Comparison of ENCODE assay signal across 21 mouse cellular contexts in genomic region chr5:116922059-116922671, GRCm38 (mm10).
DNase-seq lines count a peak whose midpoint lies in the region; ATAC-seq lines count a peak whose summit lies in the region.
"Had no signal": no experiment of that assay in that cellular context is flagged by ENCODE, and none has a peak within 500 bp of the region (broad histone marks: within the 10 kb centered on the region; RNA-seq: fewer than 3 reads in every experiment).

No protein-coding gene starts in this region.

- peak; percentile 56 for DNase-seq in forebrain, embryonic 11.5 days (ENCODE audit: low spot score)
- no peak for DNase-seq in forebrain, embryonic 10.5 days (ENCODE audit: extremely low spot score, low spot score)
- peak; percentile 25 for DNase-seq in Muller cell, postnatal 12 days (ENCODE audit: inconsistent ontology term)
- no peak for DNase-seq in c-Kit-positive CD71-positive TER-119-positive erythroid progenitor cells, embryonic 14.5 days (ENCODE audit: low spot score)
- DNase-seq: cerebellum, postnatal 10 days; gastrocnemius, postnatal 10 days; heart, adult 11 months; heart, postnatal 36 days; lung, adult 2 months; thymus, postnatal 14 days had no signal

- no peaks in the 10 kb centered on the region for H3K9me3 ChIP-seq in forebrain, embryonic 11.5 days (ENCODE audit: control insufficient read depth, low read length)
- H3K9me3 ChIP-seq in forebrain, embryonic 10.5 days = no peaks in the 10 kb centered on the region
- no peaks in the 10 kb centered on the region; the same call in 1 of the 2 replicates for H3K9me3 ChIP-seq in forebrain, embryonic 15.5 days
- H3K9me3 ChIP-seq in hindbrain, embryonic 16.5 days (ENCODE audit: control insufficient read depth, low read length) = no peaks in the 10 kb centered on the region
- 0 out of 2 replicates have a peak, but pooled peaks cover 6% of the 10 kb centered on the region for H3K9me3 ChIP-seq in heart, embryonic 12.5 days (replicated peaks)
- H3K9me3 ChIP-seq: embryonic facial prominence, embryonic 10.5 days; kidney, embryonic 15.5 days; limb, embryonic 12.5 days had no signal

- H3K27me3 ChIP-seq in forebrain, embryonic 11.5 days (ENCODE audit: control insufficient read depth, insufficient read depth, low read length) = no peaks in the 10 kb centered on the region
- no peaks in the 10 kb centered on the region for H3K27me3 ChIP-seq in forebrain, embryonic 10.5 days (ENCODE audit: poor library complexity, severe bottlenecking)
- H3K27me3 ChIP-seq in forebrain, embryonic 15.5 days = no peaks in the 10 kb centered on the region
- no peaks in the 10 kb centered on the region for H3K27me3 ChIP-seq in hindbrain, embryonic 16.5 days (replicated peaks; ENCODE audit: control insufficient read depth, insufficient read depth, low read length)
- H3K27me3 ChIP-seq in heart, embryonic 12.5 days (replicated peaks) = no peaks in the 10 kb centered on the region
- H3K27me3 ChIP-seq: CH12.LX; kidney, embryonic 15.5 days; limb, embryonic 12.5 days; liver, embryonic 12.5 days; megakaryocyte, embryonic 14.5 days had no signal

- H3K9ac ChIP-seq in forebrain, embryonic 11.5 days (ENCODE audit: low read length) = no peak overlapping the region
- H3K9ac ChIP-seq in forebrain, embryonic 15.5 days (replicated peaks) = no peak overlapping the region
- H3K9ac ChIP-seq in hindbrain, embryonic 16.5 days (ENCODE audit: low read depth, low read length) = no peak overlapping the region
- H3K9ac ChIP-seq in heart, embryonic 12.5 days = no peak overlapping the region
- H3K9ac ChIP-seq: kidney, embryonic 15.5 days; limb, embryonic 12.5 days; liver, embryonic 12.5 days had no signal

- H3K4me2 ChIP-seq in forebrain, embryonic 11.5 days (ENCODE audit: low read depth, low read length, severe bottlenecking) = no peak overlapping the region
- H3K4me2 ChIP-seq in forebrain, embryonic 15.5 days (replicated peaks) = 0 out of 2 replicates have a peak overlapping the region, but pooled peaks have one; percentile 4
- peak overlapping the region; percentile 11 for H3K4me2 ChIP-seq in hindbrain, embryonic 16.5 days (ENCODE audit: low read length)
- no peak overlapping the region for H3K4me2 ChIP-seq in heart, embryonic 12.5 days
- H3K4me2 ChIP-seq: kidney, embryonic 15.5 days; limb, embryonic 12.5 days; liver, embryonic 12.5 days had no signal

- H3K4me3 ChIP-seq in forebrain, embryonic 11.5 days (ENCODE audit: low read depth, low read length) = no peak overlapping the region
- H3K4me3 ChIP-seq in forebrain, embryonic 10.5 days = no peak overlapping the region
- H3K4me3 ChIP-seq in forebrain, embryonic 15.5 days = no peak overlapping the region
- H3K4me3 ChIP-seq in hindbrain, embryonic 16.5 days (ENCODE audit: low read length) = no peak overlapping the region
- no peak overlapping the region for H3K4me3 ChIP-seq in heart, embryonic 12.5 days
- H3K4me3 ChIP-seq: embryonic facial prominence, embryonic 10.5 days; kidney, embryonic 15.5 days; limb, embryonic 12.5 days; liver, embryonic 12.5 days; megakaryocyte, embryonic 14.5 days had no signal

- H3K4me1 ChIP-seq in forebrain, embryonic 11.5 days (replicated peaks; ENCODE audit: control insufficient read depth, insufficient read depth, low read length) = no peaks in the 10 kb centered on the region
- peaks cover 24% of the 10 kb centered on the region for H3K4me1 ChIP-seq in forebrain, embryonic 10.5 days
- peaks cover 18% of the 10 kb centered on the region for H3K4me1 ChIP-seq in forebrain, embryonic 15.5 days
- peaks cover 3% of the 10 kb centered on the region; the same call in 1 of the 2 replicates for H3K4me1 ChIP-seq in hindbrain, embryonic 16.5 days (ENCODE audit: control insufficient read depth, insufficient read depth, low read depth, low read length)
- no peaks in the 10 kb centered on the region for H3K4me1 ChIP-seq in heart, embryonic 12.5 days (replicated peaks)
- H3K4me1 ChIP-seq: kidney, embryonic 15.5 days; liver, embryonic 12.5 days; megakaryocyte, embryonic 14.5 days had no signal

- no peaks in the 10 kb centered on the region for H3K36me3 ChIP-seq in forebrain, embryonic 11.5 days (ENCODE audit: control insufficient read depth, insufficient read depth, low read length)
- no peaks in the 10 kb centered on the region for H3K36me3 ChIP-seq in forebrain, embryonic 10.5 days (replicated peaks)
- no peaks in the 10 kb centered on the region for H3K36me3 ChIP-seq in forebrain, embryonic 15.5 days
- H3K36me3 ChIP-seq in hindbrain, embryonic 16.5 days (ENCODE audit: control insufficient read depth, insufficient read depth, low read length) = no peaks in the 10 kb centered on the region
- no peaks in the 10 kb centered on the region for H3K36me3 ChIP-seq in heart, embryonic 12.5 days
- H3K36me3 ChIP-seq: embryonic facial prominence, embryonic 10.5 days; kidney, embryonic 15.5 days; limb, embryonic 12.5 days; liver, embryonic 12.5 days had no signal

- no peak overlapping the region for H3K27ac ChIP-seq in forebrain, embryonic 11.5 days (ENCODE audit: low read depth, low read length)
- H3K27ac ChIP-seq in forebrain, embryonic 10.5 days = no peak overlapping the region
- H3K27ac ChIP-seq in forebrain, embryonic 15.5 days (replicated peaks) = 0 out of 2 replicates have a peak overlapping the region, but pooled peaks have one; percentile 1
- no peak overlapping the region for H3K27ac ChIP-seq in hindbrain, embryonic 16.5 days (ENCODE audit: low read depth, low read length)
- no peak overlapping the region for H3K27ac ChIP-seq in heart, embryonic 12.5 days (ENCODE audit: poor library complexity, severe bottlenecking)
- H3K27ac ChIP-seq: embryonic facial prominence, embryonic 10.5 days; kidney, embryonic 15.5 days; limb, embryonic 12.5 days; liver, embryonic 12.5 days had no signal

- ATAC-seq in forebrain, embryonic 11.5 days (replicated peaks; ENCODE audit: low FRiP score) = no peak
- no peak for ATAC-seq in forebrain, embryonic 15.5 days (replicated peaks)
- peak; percentile 68 for ATAC-seq in hindbrain, embryonic 16.5 days
- ATAC-seq in inflammation-experienced regulatory T-cells, adult 6 months = no peak
- no peak for ATAC-seq in heart, embryonic 12.5 days (ENCODE audit: insufficient number of reproducible peaks, low FRiP score)
- ATAC-seq: intestine, embryonic 16.5 days; liver, embryonic 12.5 days had no signal

- 55% methylated on average over 17 of the region's 17 CpGs for WGBS in forebrain, embryonic 11.5 days
- 71% methylated on average over 17 of the region's 17 CpGs for WGBS in forebrain, embryonic 10.5 days
- WGBS in forebrain, embryonic 15.5 days = 16% methylated on average over 17 of the region's 17 CpGs
- WGBS in hindbrain, embryonic 16.5 days = 34% methylated on average over 17 of the region's 17 CpGs
- 76% methylated on average over 17 of the region's 17 CpGs for WGBS in heart, embryonic 12.5 days

Comparison
In these comparisons a context has a peak if more than half of its experiments do, and no peak if none do; other contexts are left out.
1. DNase-seq: peak in forebrain, embryonic 11.5 days (single experiment) and Muller cell, postnatal 12 days (single experiment); none in forebrain, embryonic 10.5 days (single experiment) and c-Kit-positive CD71-positive TER-119-positive erythroid progenitor cells, embryonic 14.5 days (single experiment).
2. H3K4me2 ChIP-seq: peak in forebrain, embryonic 15.5 days (single experiment) and hindbrain, embryonic 16.5 days (single experiment); none in forebrain, embryonic 11.5 days (single experiment) and heart, embryonic 12.5 days (single experiment).